Mouse (Mus musculus): ENCODE results near the gene Cul4b.
"Not testable (repeated sequence)": the region's sequence is repeated elsewhere in the genome, so short reads cannot be mapped to it uniquely, and the experiment has no call there.

The Cul4b gene

GRCm38 (mm10) chrX:38576078-38576477, at the start of gene Cul4b:
Gene Cul4b, minus strand, starts transcription at chrX:38576196.
- DNase-seq (ENCODE audit: extremely low spot score) = no peak

- DNase-seq (ENCODE audit: extremely low spot score) = peak; percentile 8
Measured at GRCm38 (mm10) chrX:38600995-38601369, 25.0 kb upstream of the Cul4b start.

GRCm38 (mm10) chrX:38600177-38600994, 24.4 kb upstream of the Cul4b start, which contains the start of gene Mcts1:
Gene Mcts1, plus strand, starts transcription at chrX:38600578.
- DNase-seq (ENCODE audit: extremely low spot score) = peak; percentile 68

GRCm38 (mm10) chrX:38593180-38593889, 17.3 kb upstream of the Cul4b start:
- DNase-seq (ENCODE audit: extremely low spot score) = no peak

- no peak for DNase-seq (ENCODE audit: extremely low spot score)
Measured at GRCm38 (mm10) chrX:38591749-38592148, 15.8 kb upstream of the Cul4b start.

GRCm38 (mm10) chrX:38589827-38590226, 13.8 kb upstream of the Cul4b start:
- peak; percentile 28 for DNase-seq (ENCODE audit: extremely low spot score)

GRCm38 (mm10) chrX:38583261-38583660, 7.3 kb upstream of the Cul4b start:
- DNase-seq (ENCODE audit: extremely low spot score) = no peak

- no peak for DNase-seq (ENCODE audit: extremely low spot score)
Measured at GRCm38 (mm10) chrX:38581140-38581539, 5.1 kb upstream of the Cul4b start.

GRCm38 (mm10) chrX:38566521-38567205, 9.3 kb downstream of the Cul4b start:
- DNase-seq (ENCODE audit: extremely low spot score) = no peak

GRCm38 (mm10) chrX:38565176-38565542, 10.8 kb downstream of the Cul4b start:
- no peak for DNase-seq (ENCODE audit: extremely low spot score)

- DNase-seq (ENCODE audit: extremely low spot score) = peak; percentile 84
Measured at GRCm38 (mm10) chrX:38564542-38565175, 11.3 kb downstream of the Cul4b start.

GRCm38 (mm10) chrX:38563941-38564541, 12.0 kb downstream of the Cul4b start:
- peak; percentile 5 for DNase-seq (ENCODE audit: extremely low spot score)

- no peak for DNase-seq (ENCODE audit: extremely low spot score)
Measured at GRCm38 (mm10) chrX:38553255-38553654, 22.7 kb downstream of the Cul4b start.

GRCm38 (mm10) chrX:38514556-38514955, 61.4 kb downstream of the Cul4b start:
- DNase-seq (ENCODE audit: extremely low spot score) = peak; percentile 7

GRCm38 (mm10) chrX:38504846-38505245, 71.2 kb downstream of the Cul4b start:
- no peak for DNase-seq (ENCODE audit: extremely low spot score)

GRCm38 (mm10) chrX:38502182-38502581, 73.8 kb downstream of the Cul4b start:
- DNase-seq (ENCODE audit: extremely low spot score) = not testable (repeated sequence)

GRCm38 (mm10) chrX:38485464-38485863, 90.5 kb downstream of the Cul4b start:
- not testable (repeated sequence) for DNase-seq (ENCODE audit: extremely low spot score)

Data from embryo, embryonic 9.5 days (tissue).